Mouse (Mus musculus): ENCODE measurements around the gene 2410137M14Rik. TPM values are rescaled to one million over a fixed set of nuclear protein-coding genes. Genes with fewer than 3 reads are reported as not detected.

2410137M14Rik gene
- polyA plus RNA-seq, 1 experiment from 2014 or later = not detected

DNA sequence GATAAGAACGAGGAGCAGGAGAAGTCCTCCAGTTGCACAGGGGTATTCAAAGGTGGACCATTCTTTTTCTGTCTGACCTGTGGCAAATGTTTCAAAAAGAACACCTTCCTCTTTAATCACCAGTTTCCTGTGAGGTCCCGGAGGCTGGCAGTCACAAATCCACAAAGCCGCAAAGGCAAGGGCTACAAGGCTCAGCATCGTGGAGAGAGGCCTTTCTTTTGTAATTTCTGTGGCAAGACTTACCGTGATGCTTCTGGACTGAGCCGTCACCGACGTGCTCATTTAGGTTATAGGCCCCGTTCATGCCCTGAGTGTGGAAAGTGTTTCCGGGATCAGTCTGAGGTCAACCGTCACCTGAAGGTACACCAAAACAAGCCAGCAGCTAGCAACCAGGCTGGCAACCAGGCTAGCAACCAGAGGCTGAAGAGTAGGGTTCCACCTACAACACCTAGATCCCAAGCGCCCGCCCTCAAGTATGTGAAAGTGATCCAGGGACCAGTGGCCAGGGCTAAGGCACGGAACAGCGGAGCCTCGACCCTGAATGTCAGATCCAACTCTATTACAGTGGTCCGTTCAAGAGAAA, 28.5 kb upstream of the 2410137M14Rik start:
- ATAC-seq (ENCODE audit: insufficient read depth, low FRiP score, low read depth) = no peak
- 89% methylated on average over 17 of the region's 17 CpGs for WGBS
- peaks cover 11% of the 10 kb centered on the region; the same call in 1 of the 2 replicates for H3K36me3 ChIP-seq

GRCm38 (mm10) chr17:37008161-37008560, 27.1 kb upstream of the 2410137M14Rik start:
- H3K4me1 ChIP-seq = peaks cover 3% of the 10 kb centered on the region; the same call in 1 of the 2 replicates
- WGBS = 90% methylated on average over 6 of the region's 6 CpGs
- H3K27me3 ChIP-seq (replicated peaks) = no peaks in the 10 kb centered on the region
- peaks cover 11% of the 10 kb centered on the region; the same call in 1 of the 2 replicates for H3K36me3 ChIP-seq
- no peak overlapping the region for H3K27ac ChIP-seq
- H3K9me3 ChIP-seq = no peaks in the 10 kb centered on the region
- H3K4me3 ChIP-seq (replicated peaks) = no peak overlapping the region
- H3K9ac ChIP-seq = no peak overlapping the region
- H3K4me2 ChIP-seq = no peak overlapping the region
- no peak for ATAC-seq (ENCODE audit: insufficient read depth, low FRiP score, low read depth)

More for the DNA sequence above, 28.5 kb upstream of the 2410137M14Rik start:
- no peak overlapping the region for H3K9ac ChIP-seq
- H3K4me2 ChIP-seq = no peak overlapping the region
- H3K4me3 ChIP-seq (replicated peaks) = no peak overlapping the region
- H3K9me3 ChIP-seq = no peaks in the 10 kb centered on the region
- no peaks in the 10 kb centered on the region for H3K27me3 ChIP-seq (replicated peaks)
- H3K4me1 ChIP-seq = no peaks in the 10 kb centered on the region
- H3K27ac ChIP-seq = no peak overlapping the region

DNA sequence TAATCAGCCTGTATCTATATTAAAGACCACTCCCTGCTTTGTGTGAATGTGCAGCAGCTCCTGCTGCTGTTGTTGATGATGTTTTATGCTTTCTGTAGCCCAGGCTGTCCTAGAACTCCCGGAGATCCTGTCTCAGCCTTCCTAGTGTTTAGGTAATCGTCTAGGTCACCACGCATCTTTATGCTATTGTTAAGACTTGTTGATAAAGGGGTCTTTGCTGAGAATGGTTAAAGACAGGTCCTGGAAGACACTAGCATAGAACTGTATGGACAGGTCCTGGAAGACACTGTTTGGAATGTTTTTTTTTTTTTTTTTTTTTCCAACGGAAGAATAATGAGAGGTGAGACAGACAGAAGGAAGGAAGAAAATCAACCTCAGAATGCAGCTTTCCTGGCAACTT, 22.3 kb upstream of the 2410137M14Rik start:
- Histone ChIP-seq H3K9ac (peak overlapping the region; percentile 85), H3K36me3 (peaks cover 5% of the 10 kb centered on the region; the same call in 1 of the 2 replicates), H3K4me3 (replicated peaks) (peak overlapping the region; percentile 66), H3K9me3 (no peaks in the 10 kb centered on the region), H3K27ac (peak overlapping the region; percentile 88; the same call in 1 of the 2 replicates), H3K27me3 (replicated peaks) (no peaks in the 10 kb centered on the region), H3K4me2 (peak overlapping the region; percentile 93), H3K4me1 (peaks cover 5% of the 10 kb centered on the region; the same call in 1 of the 2 replicates)
- WGBS = 24% methylated on average over 4 of the region's 4 CpGs
- ATAC-seq (ENCODE audit: insufficient read depth, low FRiP score, low read depth) = no peak

- H3K27me3 ChIP-seq (replicated peaks) = no peaks in the 10 kb centered on the region
- peaks cover 5% of the 10 kb centered on the region; the same call in 1 of the 2 replicates for H3K4me1 ChIP-seq
- WGBS = 1% methylated on average over 49 of the region's 49 CpGs
- peak overlapping the region; percentile 66 for H3K4me3 ChIP-seq (replicated peaks)
- peaks cover 5% of the 10 kb centered on the region; the same call in 1 of the 2 replicates for H3K36me3 ChIP-seq
- peak overlapping the region; percentile 88 for H3K27ac ChIP-seq
- peak overlapping the region; percentile 85 for H3K9ac ChIP-seq
- H3K4me2 ChIP-seq = peak overlapping the region; percentile 93
- no peaks in the 10 kb centered on the region for H3K9me3 ChIP-seq
- peak; percentile 80 for ATAC-seq (ENCODE audit: insufficient read depth, low FRiP score, low read depth)
Measured at GRCm38 (mm10) chr17:37002364-37003330, 21.6 kb upstream of the 2410137M14Rik start.

GRCm38 (mm10) chr17:37000863-37001262, 19.8 kb upstream of the 2410137M14Rik start, which contains the start of gene Zfp57:
Gene Zfp57 (plus strand): TSS chr17:37001163.
- Histone ChIP-seq H3K9ac (no peak within 1 kb of the TSS), H3K36me3 (no peaks in the 10 kb centered on the region), H3K27me3 (replicated peaks) (no peaks in the 10 kb centered on the region), H3K27ac (no peak within 1 kb of the TSS), H3K4me3 (replicated peaks) (peak within 1 kb of the TSS; percentile 66), H3K4me2 (peak within 1 kb of the TSS; percentile 93), H3K9me3 (no peaks in the 10 kb centered on the region), H3K4me1 (peaks cover 5% of the 10 kb centered on the region; the same call in 1 of the 2 replicates)
- WGBS = 88% methylated on average over 7 of the region's 7 CpGs
- no peak for ATAC-seq (ENCODE audit: insufficient read depth, low FRiP score, low read depth)

DNA sequence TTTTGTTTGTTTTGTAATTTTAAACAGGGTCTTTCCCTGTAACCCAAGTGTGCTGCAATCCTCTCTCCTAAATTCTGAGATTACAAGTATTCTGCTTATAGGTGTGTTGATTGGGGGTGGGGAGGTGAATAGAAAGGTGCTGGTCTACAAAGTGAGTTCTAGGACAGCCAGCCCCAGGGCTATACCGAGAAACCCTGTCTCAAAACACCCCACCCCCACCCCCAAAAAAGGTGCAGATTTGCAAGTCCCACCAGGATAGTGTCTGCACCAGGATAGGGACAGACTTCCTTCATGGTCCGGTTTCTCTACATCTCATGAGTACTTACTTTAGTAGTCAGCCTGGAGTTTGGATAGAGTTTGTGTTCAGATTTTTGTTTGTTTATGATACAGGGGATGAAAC, 17.4 kb upstream of the 2410137M14Rik start:
- 58% methylated on average over 2 of the region's 2 CpGs for WGBS
- no peaks in the 10 kb centered on the region for H3K36me3 ChIP-seq
- no peak overlapping the region for H3K4me3 ChIP-seq (replicated peaks)
- no peak overlapping the region for H3K9ac ChIP-seq
- H3K4me2 ChIP-seq = no peak overlapping the region
- H3K27me3 ChIP-seq (replicated peaks) = no peaks in the 10 kb centered on the region
- H3K4me1 ChIP-seq = peaks cover 5% of the 10 kb centered on the region; the same call in 1 of the 2 replicates
- ATAC-seq (ENCODE audit: insufficient read depth, low FRiP score, low read depth) = no peak
- H3K9me3 ChIP-seq = no peaks in the 10 kb centered on the region
- no peak overlapping the region for H3K27ac ChIP-seq

DNA sequence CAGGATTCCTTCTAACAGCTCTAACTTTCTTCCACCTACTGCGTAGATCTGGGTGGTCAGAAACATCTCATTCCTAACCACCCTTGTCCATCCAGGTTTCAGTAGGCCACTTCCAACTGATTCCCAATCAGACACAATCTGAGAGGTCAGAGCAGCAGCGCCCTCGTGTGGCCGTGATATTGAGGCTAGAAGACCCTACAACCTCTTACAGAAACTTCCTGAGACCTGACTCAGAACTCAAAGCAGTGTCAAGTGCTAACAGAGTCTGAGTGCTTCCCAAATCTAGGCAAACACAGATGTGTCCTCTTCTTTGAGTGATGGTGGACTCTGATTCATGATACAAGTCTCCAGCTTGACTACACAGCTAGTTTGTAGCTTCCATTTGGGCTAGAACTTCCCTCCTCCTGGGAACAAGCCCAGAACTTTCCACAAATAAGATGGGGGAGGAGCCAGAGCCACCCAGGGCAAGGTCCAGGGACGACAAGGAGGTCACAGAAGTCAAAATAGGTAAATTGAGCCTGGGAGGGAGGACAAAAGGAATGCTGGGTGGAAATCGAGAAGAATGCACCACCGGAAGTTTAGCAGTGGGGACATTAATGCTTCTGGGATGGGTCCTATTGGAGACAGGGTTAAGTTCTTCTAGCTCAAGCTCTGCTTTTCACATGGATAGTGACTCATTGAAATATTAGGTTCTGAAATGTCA, 16.1 kb upstream of the 2410137M14Rik start:
- Histone ChIP-seq H3K9me3 (no peaks in the 10 kb centered on the region), H3K36me3 (no peaks in the 10 kb centered on the region), H3K27me3 (replicated peaks) (no peaks in the 10 kb centered on the region), H3K4me1 (no peaks in the 10 kb centered on the region), H3K9ac (no peak overlapping the region), H3K4me2 (no peak overlapping the region), H3K4me3 (replicated peaks) (no peak overlapping the region), H3K27ac (no peak overlapping the region)
- 21% methylated on average over 7 of the region's 7 CpGs for WGBS
- ATAC-seq (ENCODE audit: insufficient read depth, low FRiP score, low read depth) = no peak

DNA sequence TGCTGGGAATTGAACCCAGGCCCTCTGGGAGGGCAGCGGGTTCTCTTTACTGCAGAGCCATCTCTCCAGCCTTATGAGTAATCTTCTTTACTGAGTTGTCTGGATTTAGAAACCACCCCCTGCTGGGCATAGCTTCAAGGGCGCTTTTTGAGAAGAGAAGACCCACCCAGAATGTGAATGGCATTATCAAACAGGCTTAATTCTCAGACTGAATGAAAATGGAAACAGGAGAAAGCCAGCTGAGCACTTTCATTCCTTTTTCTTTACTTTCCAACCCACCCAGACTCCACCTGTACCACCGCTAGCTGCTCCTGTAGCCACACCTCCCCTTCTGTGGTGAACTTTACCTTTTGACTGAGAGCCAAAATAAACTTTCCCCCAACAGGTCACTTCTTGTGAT, 14.4 kb upstream of the 2410137M14Rik start:
- no peak overlapping the region for H3K9ac ChIP-seq
- no peaks in the 10 kb centered on the region for H3K9me3 ChIP-seq
- no peak overlapping the region for H3K27ac ChIP-seq
- 48% methylated on average over 3 of the region's 3 CpGs for WGBS
- H3K36me3 ChIP-seq = no peaks in the 10 kb centered on the region
- ATAC-seq (ENCODE audit: insufficient read depth, low FRiP score, low read depth) = no peak
- no peaks in the 10 kb centered on the region for H3K4me1 ChIP-seq
- H3K4me3 ChIP-seq (replicated peaks) = no peak overlapping the region
- H3K27me3 ChIP-seq (replicated peaks) = no peaks in the 10 kb centered on the region
- H3K4me2 ChIP-seq = no peak overlapping the region

- no peaks in the 10 kb centered on the region for H3K36me3 ChIP-seq
- H3K27ac ChIP-seq = no peak overlapping the region
- no peak overlapping the region for H3K4me2 ChIP-seq
- no peaks in the 10 kb centered on the region for H3K4me1 ChIP-seq
- H3K4me3 ChIP-seq (replicated peaks) = no peak overlapping the region
- H3K9ac ChIP-seq = no peak overlapping the region
- no peaks in the 10 kb centered on the region for H3K9me3 ChIP-seq
- WGBS = 93% methylated on average over 2 of the region's 2 CpGs
- ATAC-seq (ENCODE audit: insufficient read depth, low FRiP score, low read depth) = no peak
- H3K27me3 ChIP-seq (replicated peaks) = peaks cover under 1% of the 10 kb centered on the region; the same call in 1 of the 2 replicates
Measured at GRCm38 (mm10) chr17:36994528-36994927, 13.5 kb upstream of the 2410137M14Rik start.

- no peak overlapping the region for H3K4me3 ChIP-seq (replicated peaks)
- H3K27ac ChIP-seq = no peak overlapping the region
- H3K4me1 ChIP-seq = no peaks in the 10 kb centered on the region
- H3K9ac ChIP-seq = no peak overlapping the region
- 90% methylated on average over 4 of the region's 4 CpGs for WGBS
- H3K9me3 ChIP-seq = no peaks in the 10 kb centered on the region
- H3K27me3 ChIP-seq (replicated peaks) = peaks cover 5% of the 10 kb centered on the region; the same call in 1 of the 2 replicates
- H3K36me3 ChIP-seq = no peaks in the 10 kb centered on the region
- no peak for ATAC-seq (ENCODE audit: insufficient read depth, low FRiP score, low read depth)
- no peak overlapping the region for H3K4me2 ChIP-seq
Measured at GRCm38 (mm10) chr17:36993770-36994325, 12.8 kb upstream of the 2410137M14Rik start.

GRCm38 (mm10) chr17:36992336-36993104, 11.5 kb upstream of the 2410137M14Rik start:
- H3K36me3 ChIP-seq = no peaks in the 10 kb centered on the region

More at GRCm38 (mm10) chr17:36992336-36993104, 11.5 kb upstream of the 2410137M14Rik start:
- H3K27ac ChIP-seq = no peak overlapping the region
- H3K4me1 ChIP-seq = no peaks in the 10 kb centered on the region
- no peak overlapping the region for H3K9ac ChIP-seq
- ATAC-seq (ENCODE audit: insufficient read depth, low FRiP score, low read depth) = no peak
- peaks cover 13% of the 10 kb centered on the region; the same call in 1 of the 2 replicates for H3K27me3 ChIP-seq (replicated peaks)
- 65% methylated on average over 3 of the region's 3 CpGs for WGBS
- no peak overlapping the region for H3K4me2 ChIP-seq
- H3K9me3 ChIP-seq = no peaks in the 10 kb centered on the region
- H3K4me3 ChIP-seq (replicated peaks) = no peak overlapping the region
